Mouse (Mus musculus): ENCODE measurements around the gene Sh3pxd2b.

- TF ChIP-seq CTCF (IDR thresholded peaks at IDR 0.05) (no peak), EP300 (IDR thresholded peaks at IDR 0.05) (peak; percentile 55; the same call in 1 of the 2 replicates)
These were observed 87.9 kb downstream of the Sh3pxd2b start for GRCm38 (mm10) chr11:32435410-32436060.

Data from lung, postnatal 0 days (tissue).